Mouse (Mus musculus) limb, embryonic 11.5 days (tissue): ENCODE measurements around the gene Eif4g3. TPM values are rescaled to one million over a fixed set of nuclear protein-coding genes. Genes with fewer than 3 reads are reported as not detected.

Experiments used
- ATAC-seq: fragments of 200-750 bp; cut with Nextera tagmentation; 2 replicates; pipeline ENCODE4 v1.8.0; 2017; ENCODE audit warnings: low read depth; ENCODE audit not compliant: insufficient number of reproducible peaks, low FRiP score, low TSS enrichment
- DNase-seq: peaks from one replicate; pipeline ENCODE4 v3.0.0-alpha.2; 2015; ENCODE audit warnings: low spot score
- H3K27ac ChIP-seq: fragments of 300-500 bp; sonication (generic); replicated peaks from 2 replicates; pipeline ENCODE4 v1.5.1; 2014; ENCODE audit warnings: low read depth, mild to moderate bottlenecking, low read length
- H3K27me3 ChIP-seq: fragments of 300-500 bp; sonication (generic); 2 replicates; pipeline ENCODE4 v1.6.1; 2014; ENCODE audit warnings: mild to moderate bottlenecking, low read length, mixed read lengths; ENCODE audit not compliant: control insufficient read depth, insufficient read depth
- H3K36me3 ChIP-seq: fragments of 300-500 bp; sonication (generic); 2 replicates; pipeline ENCODE4 v1.6.1; 2014; ENCODE audit warnings: mild to moderate bottlenecking, low read length, moderate library complexity, mixed read lengths; ENCODE audit not compliant: control insufficient read depth, insufficient read depth
- H3K4me1 ChIP-seq: fragments of 300-500 bp; sonication (generic); 2 replicates; pipeline ENCODE4 v1.6.1; 2014; ENCODE audit warnings: low read length, mixed read lengths; ENCODE audit not compliant: control insufficient read depth, insufficient read depth
- H3K4me2 ChIP-seq: fragments of 300-500 bp; sonication (generic); 2 replicates; pipeline ENCODE4 v1.6.1; 2014; ENCODE audit warnings: low read depth, mild to moderate bottlenecking, moderate library complexity; ENCODE audit not compliant: severe bottlenecking
- H3K4me3 ChIP-seq: fragments of 300-500 bp; sonication (generic); 2 replicates; pipeline ENCODE4 v1.5.1; 2014; ENCODE audit warnings: low read depth, low read length
- H3K9ac ChIP-seq: fragments of 300-500 bp; sonication (generic); 2 replicates; pipeline ENCODE4 v1.6.1; 2014; ENCODE audit warnings: mild to moderate bottlenecking, low read length
- H3K9me3 ChIP-seq: fragments of 300-500 bp; sonication (generic); 2 replicates; pipeline ENCODE4 v1.6.1; 2016; ENCODE audit warnings: low read length; ENCODE audit not compliant: control insufficient read depth
- WGBS: fragments of 180-500 bp; shearing (Covaris S2); extraction: QIAGEN DNeasy Blood & Tissue Kit; methylation state at CpG from one replicate; pipeline ENCODE4 v1.1.7; 2014; 5-methylcytosine and 5-hydroxymethylcytosine counted together
- polyA plus RNA-seq: library from polyadenylated mRNA; unstranded; fragments of >200 nt; fragmentation: Nextera tagmentation; extraction: Ambion mirVana; gene quantifications from 2 replicates; pipeline ENCODE4 v1.2.1, GENCODE M21; 2014

The Eif4g3 gene
- polyA plus RNA-seq, 1 experiment from 2014 or later, result 45.5 TPM

DNA sequence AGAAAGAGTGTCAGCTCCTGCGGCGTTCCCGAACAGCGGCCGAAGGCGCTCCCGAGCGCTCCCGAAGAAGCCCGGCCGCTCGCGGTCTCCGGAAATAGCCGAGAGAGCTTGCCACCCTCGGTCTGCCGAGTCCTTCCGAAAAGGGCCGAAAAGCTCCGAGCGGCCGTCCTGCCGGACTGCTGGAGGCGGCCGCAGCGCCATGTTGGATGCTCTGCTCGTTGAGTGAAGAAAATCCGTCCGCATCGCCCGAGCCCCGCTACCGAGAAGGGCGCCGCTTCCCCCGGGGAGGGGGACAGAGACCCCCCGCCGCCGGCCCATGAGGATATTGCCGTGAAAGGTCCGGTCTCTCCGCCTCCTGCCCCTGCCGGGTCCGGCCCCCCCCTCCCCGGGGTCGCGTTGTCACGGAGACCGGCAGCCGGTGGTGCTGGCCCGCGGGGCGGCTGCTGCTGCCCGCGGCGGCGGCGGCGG lies 503 bp downstream of the Eif4g3 start:
- Histone ChIP-seq H3K36me3 (peaks cover 8% of the 10 kb centered on the region), H3K4me2 (peak overlapping the region; percentile 71), H3K4me1 (peaks cover 12% of the 10 kb centered on the region), H3K27ac (peak overlapping the region; percentile 95), H3K27me3 (0 out of 2 replicates have a peak, but pooled peaks cover 3% of the 10 kb centered on the region), H3K4me3 (peak overlapping the region; percentile 98), H3K9me3 (no peaks in the 10 kb centered on the region), H3K9ac (peak overlapping the region; percentile 99)
- WGBS, result under 1% methylated on average over 43 of the region's 59 CpGs
- ATAC-seq (peak; percentile 92), DNase-seq (peak; percentile 100)

DNA sequence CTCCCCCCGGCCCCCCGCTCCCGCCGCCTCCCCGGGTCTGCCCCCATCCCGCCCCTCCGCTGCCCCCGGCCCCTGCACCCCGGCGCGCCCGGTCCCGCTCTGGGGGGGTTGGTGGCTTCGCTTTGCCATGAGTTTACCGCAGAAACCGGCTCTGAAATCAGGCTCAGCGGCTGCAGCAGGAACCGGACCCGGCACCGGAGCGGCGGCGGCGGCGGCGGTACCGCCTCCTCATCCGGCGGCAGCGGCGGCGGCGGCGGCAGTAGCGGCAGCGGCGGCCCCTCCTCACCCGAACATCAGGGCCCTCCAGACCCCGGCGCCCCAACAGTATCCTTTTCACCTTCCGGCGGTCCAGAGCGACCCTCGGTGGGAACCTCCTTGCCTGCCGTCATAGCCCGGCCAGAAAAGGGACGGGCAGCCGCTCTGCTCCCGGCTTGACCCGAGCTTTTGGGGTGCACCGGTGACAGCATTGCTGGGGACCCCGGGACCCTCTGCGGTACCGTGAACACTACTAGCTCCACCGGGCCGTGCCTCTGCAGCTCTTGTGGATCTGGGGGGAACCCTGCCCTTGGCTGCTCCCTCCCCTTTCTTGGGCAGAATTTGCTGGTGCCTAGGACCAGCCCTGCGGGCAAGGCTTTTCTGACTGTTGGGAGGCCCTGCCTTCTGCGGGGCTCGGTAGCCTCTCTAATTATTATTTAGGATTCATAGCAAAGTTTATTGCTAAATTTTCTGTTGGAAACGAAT lies 1.2 kb downstream of the Eif4g3 start:
- H3K36me3 ChIP-seq, result peaks cover 14% of the 10 kb centered on the region
- H3K9me3 ChIP-seq, result no peaks in the 10 kb centered on the region
- peak overlapping the region; percentile 95 for H3K27ac ChIP-seq
- under 1% methylated on average over 50 of the region's 60 CpGs for WGBS
- H3K4me1 ChIP-seq, result peaks cover 12% of the 10 kb centered on the region
- H3K27me3 ChIP-seq, result 0 out of 2 replicates have a peak, but pooled peaks cover 3% of the 10 kb centered on the region
- ATAC-seq (no peak), DNase-seq (peak; percentile 62)
- peak overlapping the region; percentile 98 for H3K4me3 ChIP-seq
- peak overlapping the region; percentile 71 for H3K4me2 ChIP-seq
- peak overlapping the region; percentile 99 for H3K9ac ChIP-seq

DNA sequence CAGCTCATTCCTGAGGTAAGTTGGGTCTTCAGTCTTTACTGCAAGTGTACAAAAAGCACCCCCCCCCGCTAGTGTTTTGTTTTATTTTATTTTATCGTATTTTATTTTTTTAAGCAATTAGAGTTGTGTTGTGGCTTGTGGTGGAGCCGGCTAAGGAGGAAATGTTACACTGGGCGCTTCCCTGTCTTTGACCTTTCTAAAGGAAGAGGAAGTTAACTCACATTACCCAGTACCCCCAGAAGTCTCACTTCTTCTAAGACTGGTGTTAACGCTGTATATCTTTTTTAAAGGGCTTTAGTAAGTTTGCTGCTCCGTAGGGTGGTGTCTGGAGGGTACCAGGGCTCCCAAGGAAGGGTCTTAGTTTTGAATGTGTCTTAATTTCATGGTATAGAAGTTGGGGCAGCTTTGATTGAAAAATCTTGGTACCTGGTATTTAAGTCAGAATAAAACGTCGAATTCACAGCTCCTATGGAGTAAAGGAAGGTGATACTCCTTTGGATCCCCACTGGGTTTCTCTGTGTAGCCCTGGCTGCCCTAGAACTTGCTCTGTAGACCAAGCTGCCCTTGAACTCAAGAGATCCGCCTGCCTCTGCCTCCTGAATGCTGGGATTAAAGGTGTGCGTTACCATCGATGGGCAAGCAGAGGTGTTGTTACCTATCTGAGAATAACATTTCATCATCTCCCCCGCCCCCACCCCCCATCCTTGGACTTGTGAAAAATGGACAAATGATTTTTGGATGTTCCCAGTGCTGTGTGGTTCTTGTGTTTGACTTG lies 1.9 kb downstream of the Eif4g3 start:
- Histone ChIP-seq H3K9ac (peak overlapping the region; percentile 99), H3K36me3 (peaks cover 20% of the 10 kb centered on the region), H3K4me3 (peak overlapping the region; percentile 98), H3K4me1 (peaks cover 12% of the 10 kb centered on the region), H3K9me3 (no peaks in the 10 kb centered on the region), H3K4me2 (peak overlapping the region; percentile 71), H3K27ac (no peak overlapping the region), H3K27me3 (0 out of 2 replicates have a peak, but pooled peaks cover 3% of the 10 kb centered on the region)
- WGBS, result 47% methylated on average over 12 of the region's 12 CpGs
- ATAC-seq (no peak), DNase-seq (no peak)

DNA sequence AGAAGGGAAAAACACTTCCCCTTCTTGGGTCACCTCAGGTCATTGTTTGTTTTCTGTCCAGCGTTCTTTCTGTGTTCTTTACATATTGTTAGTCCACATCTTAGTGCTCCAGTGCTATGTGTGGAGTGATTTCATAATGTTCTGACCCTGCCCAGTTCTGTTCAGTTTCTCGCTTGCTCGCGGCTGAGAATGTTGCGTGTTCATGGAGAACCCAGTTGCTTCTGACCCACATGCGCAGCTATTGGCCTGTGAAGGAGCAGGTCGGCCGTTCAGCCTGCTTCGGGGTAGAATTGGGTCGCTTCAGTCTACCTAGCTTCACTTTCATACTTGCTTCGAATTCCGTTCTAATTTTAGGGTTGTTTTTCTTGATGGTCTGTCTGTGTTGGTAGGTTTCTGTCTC lies 2.6 kb downstream of the Eif4g3 start:
- peaks cover 12% of the 10 kb centered on the region for H3K4me1 ChIP-seq
- H3K36me3 ChIP-seq, result peaks cover 20% of the 10 kb centered on the region

DNA sequence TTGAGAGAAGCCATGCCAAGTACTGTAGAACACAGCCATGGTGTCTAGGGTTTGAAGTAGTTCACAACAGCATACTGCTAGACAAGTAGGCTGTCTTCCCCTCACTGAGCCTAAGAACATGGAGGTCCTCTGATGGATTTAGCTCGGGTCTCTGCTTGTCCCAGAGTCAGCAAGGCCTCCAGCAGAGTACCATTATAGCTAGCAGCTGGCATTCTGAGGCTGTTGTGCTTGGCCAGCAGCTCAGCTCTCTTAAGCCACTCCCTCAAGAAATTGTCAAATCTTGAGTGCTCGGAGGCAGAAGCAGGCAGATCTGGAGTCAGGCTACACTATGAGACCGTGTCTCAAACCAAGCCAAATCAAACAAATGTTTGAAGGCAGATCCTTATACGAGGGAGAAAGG lies 5.4 kb downstream of the Eif4g3 start:
- Histone ChIP-seq H3K36me3 (peaks cover 22% of the 10 kb centered on the region), H3K27ac (no peak overlapping the region), H3K4me2 (no peak overlapping the region), H3K9ac (no peak overlapping the region), H3K9me3 (no peaks in the 10 kb centered on the region), H3K4me1 (peaks cover 12% of the 10 kb centered on the region), H3K4me3 (no peak overlapping the region), H3K27me3 (no peaks in the 10 kb centered on the region)
- ATAC-seq, result no peak
- no peak for DNase-seq
- 83% methylated on average over 4 of the region's 4 CpGs for WGBS

More for the DNA sequence above, 2.6 kb downstream of the Eif4g3 start:
- no peak for DNase-seq
- Histone ChIP-seq H3K27me3 (0 out of 2 replicates have a peak, but pooled peaks cover 3% of the 10 kb centered on the region), H3K4me2 (peak overlapping the region; percentile 71), H3K9me3 (no peaks in the 10 kb centered on the region), H3K27ac (no peak overlapping the region), H3K4me3 (peak overlapping the region; percentile 98; the same call in 1 of the 2 replicates), H3K9ac (no peak overlapping the region)
- no peak for ATAC-seq
- WGBS, result 87% methylated on average over 12 of the region's 12 CpGs

DNA sequence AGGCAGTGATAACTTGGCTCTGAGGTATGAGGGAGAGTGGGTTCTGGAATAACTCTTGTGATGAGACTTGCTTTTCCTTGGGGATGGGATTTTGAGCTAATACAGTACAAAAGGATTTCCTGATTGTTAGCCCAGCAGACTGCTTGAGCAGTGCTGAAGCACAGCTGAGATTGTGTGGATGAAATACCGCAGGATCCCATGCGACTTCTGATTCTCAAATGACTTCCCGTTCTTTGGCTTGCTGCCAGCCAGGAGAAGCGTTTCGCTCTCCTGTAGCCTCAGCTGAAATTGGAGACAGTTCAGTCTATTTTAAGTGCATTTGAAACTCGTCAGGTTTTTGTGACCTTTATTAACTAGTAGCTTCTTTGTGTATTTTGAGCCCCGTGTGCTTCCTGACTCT lies 7.9 kb downstream of the Eif4g3 start:
- 60% methylated on average over 7 of the region's 7 CpGs for WGBS
- Histone ChIP-seq H3K4me1 (peaks cover 6% of the 10 kb centered on the region), H3K36me3 (peaks cover 25% of the 10 kb centered on the region), H3K4me2 (no peak overlapping the region), H3K9me3 (no peaks in the 10 kb centered on the region), H3K9ac (no peak overlapping the region), H3K4me3 (no peak overlapping the region), H3K27ac (no peak overlapping the region), H3K27me3 (no peaks in the 10 kb centered on the region)
- DNase-seq, result no peak
- no peak for ATAC-seq

DNA sequence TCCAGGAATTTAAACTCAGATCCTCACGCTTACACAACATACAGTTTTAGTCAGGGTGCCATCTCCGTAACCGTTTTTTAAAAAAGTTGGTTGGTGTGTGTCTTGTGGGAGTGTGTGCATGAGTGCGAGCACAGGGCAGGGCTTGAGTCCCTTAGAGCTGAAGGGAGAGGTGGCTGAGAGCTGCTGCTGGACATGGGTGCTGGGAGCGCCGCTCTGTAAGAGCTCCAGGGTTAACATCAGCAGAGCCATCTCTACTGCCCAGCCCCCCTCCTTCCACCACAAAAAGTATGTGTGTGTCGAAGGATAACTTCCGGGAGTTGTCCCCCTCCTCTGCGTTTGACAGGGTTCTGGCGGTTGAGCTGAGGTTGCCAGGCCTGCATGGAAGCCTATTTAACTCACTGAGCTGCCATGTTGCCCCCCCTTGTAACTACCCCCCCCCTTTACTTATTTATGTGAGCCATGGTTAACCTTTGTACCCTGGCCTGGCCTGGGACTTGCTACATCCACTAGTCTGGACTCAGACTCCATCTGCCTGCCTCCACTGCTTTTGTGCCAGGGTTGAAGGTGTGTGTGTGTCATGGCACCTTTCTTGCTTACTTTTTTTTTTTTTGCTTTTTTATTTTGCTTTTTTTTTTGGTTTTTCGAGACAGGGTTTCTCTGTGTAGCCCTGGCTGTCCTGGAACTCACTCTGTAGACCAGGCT lies 11.2 kb downstream of the Eif4g3 start:
- Histone ChIP-seq H3K27ac (no peak overlapping the region), H3K9me3 (no peaks in the 10 kb centered on the region), H3K27me3 (no peaks in the 10 kb centered on the region), H3K36me3 (peaks cover 11% of the 10 kb centered on the region), H3K4me3 (no peak overlapping the region), H3K4me1 (no peaks in the 10 kb centered on the region), H3K9ac (no peak overlapping the region), H3K4me2 (no peak overlapping the region)
- ATAC-seq (no peak), DNase-seq (no peak)
- 80% methylated on average over 11 of the region's 11 CpGs for WGBS

DNA sequence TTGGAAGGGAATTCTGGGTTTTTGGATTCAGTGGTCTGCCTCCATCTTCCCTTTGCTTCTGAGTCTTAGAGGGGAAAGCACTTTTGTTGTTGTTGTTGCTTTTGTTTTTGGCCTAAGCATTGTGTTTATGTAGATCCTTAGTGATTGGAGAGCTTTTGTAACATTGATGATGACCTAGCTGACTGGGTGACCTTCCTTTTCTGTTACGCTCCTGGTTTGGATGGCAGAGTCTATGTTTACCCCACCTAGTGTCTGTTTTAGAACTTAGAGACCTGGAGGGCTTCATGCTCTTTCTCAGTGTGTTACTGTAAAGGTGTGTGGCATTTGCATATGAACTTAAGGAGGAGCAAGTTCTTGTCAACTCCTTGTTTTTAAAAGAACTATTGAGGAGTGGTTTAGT lies 13.0 kb downstream of the Eif4g3 start:
- H3K4me3 ChIP-seq, result no peak overlapping the region
- ATAC-seq, result no peak
- WGBS, result 93% methylated on average over 1 of the region's 1 CpGs

More for the DNA sequence above, 13.0 kb downstream of the Eif4g3 start:
- Histone ChIP-seq H3K9me3 (no peaks in the 10 kb centered on the region), H3K9ac (no peak overlapping the region), H3K4me1 (no peaks in the 10 kb centered on the region), H3K36me3 (peaks cover 6% of the 10 kb centered on the region; the same call in 1 of the 2 replicates), H3K27ac (no peak overlapping the region), H3K4me2 (no peak overlapping the region), H3K27me3 (no peaks in the 10 kb centered on the region)
- DNase-seq, result no peak
